ENCODE assay signal across 29 mouse cellular contexts in the genomic region with DNA sequence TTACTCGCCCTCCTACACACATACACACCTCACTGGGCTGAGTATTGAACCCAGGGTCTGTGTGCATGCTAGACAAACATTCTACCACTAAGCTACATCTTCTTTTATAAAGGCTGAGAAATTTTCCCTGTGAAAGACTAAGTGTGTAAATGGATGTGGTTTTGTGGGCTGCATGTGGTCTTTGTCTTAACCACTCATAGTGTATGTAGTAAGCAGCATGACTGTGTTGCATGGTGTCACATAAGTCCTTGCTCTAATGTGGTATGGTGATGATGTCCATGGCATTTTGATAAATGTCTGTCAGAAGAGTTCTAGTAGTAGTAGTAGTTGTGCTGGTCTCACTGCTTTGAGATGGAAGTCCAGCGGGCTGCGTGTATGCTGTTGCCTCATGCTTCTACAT. TPM values are rescaled to one million over a fixed set of nuclear protein-coding genes. Genes with fewer than 3 reads are reported as not detected.
"Had no signal": no experiment of that assay in that cellular context is flagged by ENCODE, and none has a peak within 500 bp of the region (broad histone marks: within the 10 kb centered on the region; RNA-seq: fewer than 3 reads in every experiment).

No protein-coding gene starts in this region.

- H3K4me2 ChIP-seq: heart, embryonic 12.5 days; hindbrain, embryonic 13.5 days; hindbrain, embryonic 15.5 days; limb, embryonic 12.5 days; liver, embryonic 11.5 days had no signal

- DNase-seq: gastrocnemius, postnatal 25 days; heart, adult 18-20 months; heart, postnatal 14 days; heart, postnatal 36 days; kidney, adult 11 months; kidney, adult 2 months; kidney, postnatal 10 days; kidney, postnatal 25 days; kidney, postnatal 4 days; liver had no signal

- H3K27me3 ChIP-seq: heart, embryonic 12.5 days; hindbrain, embryonic 13.5 days; hindbrain, embryonic 15.5 days; limb, embryonic 12.5 days had no signal

- H3K4me1 ChIP-seq: heart, embryonic 10.5 days; heart, embryonic 12.5 days; hindbrain, embryonic 13.5 days; hindbrain, embryonic 15.5 days; limb, embryonic 10.5 days; limb, embryonic 12.5 days had no signal

- ATAC-seq: hindbrain, postnatal 0 days; intestine, embryonic 16.5 days had no signal

- H3K4me3 ChIP-seq: heart, embryonic 10.5 days; heart, embryonic 12.5 days; hindbrain, embryonic 13.5 days; hindbrain, embryonic 15.5 days; layer of hippocampus, adult 2 months; left cerebral cortex, adult 2 months; limb, embryonic 10.5 days; limb, embryonic 12.5 days had no signal

- H3K9ac ChIP-seq: heart, embryonic 12.5 days; hindbrain, embryonic 13.5 days; hindbrain, embryonic 15.5 days; limb, embryonic 12.5 days had no signal

- H3K9me3 ChIP-seq: heart, embryonic 10.5 days; heart, embryonic 12.5 days; hindbrain, embryonic 13.5 days; hindbrain, embryonic 15.5 days; limb, embryonic 10.5 days; limb, embryonic 12.5 days had no signal

- H3K27ac ChIP-seq: heart, embryonic 10.5 days; hindbrain, embryonic 13.5 days; hindbrain, embryonic 15.5 days; hindbrain, postnatal 0 days; layer of hippocampus, adult 2 months; left cerebral cortex, adult 2 months; limb, embryonic 10.5 days; limb, embryonic 12.5 days had no signal

RNA-seq across cellular contexts. Expression of gene Oca2, which starts 36.7 kb away (rescaled TPM):
- total RNA-seq: gastrocnemius, adult 18-20 months; gastrocnemius, adult 8-10 months; gastrocnemius, postnatal 25 days; heart, adult 18-20 months; heart, adult 8-10 months; heart, postnatal 14 days; heart, postnatal 36 days; hematopoietic stem cell, adult 5-6 weeks had no signal
- polyA plus RNA-seq: heart, embryonic 10.5 days; heart, embryonic 12.5 days; heart, embryonic 14.5 days; heart, embryonic 16.5 days; kidney, adult 2 months; kidney, embryonic 14.5 days; limb, embryonic 10.5 days; limb, embryonic 12.5 days; limb, embryonic 14.5 days had no signal
